Mouse (Mus musculus) C2C12 (cell line): Measurements from ENCODE around the gene Pcdh15.

Source experiments
- CEBPB ChIP-seq: IDR thresholded peaks from one replicate; pipeline ENCODE4 v1.6.1; 2011; ENCODE audit warnings: low read depth, mild to moderate bottlenecking, control low read depth, moderate library complexity
- CTCF ChIP-seq: IDR thresholded peaks from one replicate; pipeline ENCODE4 v1.5.1; 2011; ENCODE audit not compliant: control insufficient read depth, insufficient read depth, insufficient read length
- MAX ChIP-seq: IDR thresholded peaks from one replicate; pipeline ENCODE4 v1.6.1; 2011; ENCODE audit warnings: mild to moderate bottlenecking, control low read depth
- MYOD1 ChIP-seq: IDR thresholded peaks from one replicate; pipeline ENCODE4 v1.6.1; 2011; ENCODE audit warnings: low read depth; ENCODE audit not compliant: control insufficient read depth, insufficient read length
- USF1 ChIP-seq: IDR thresholded peaks from one replicate; pipeline ENCODE4 v1.6.1; 2011; ENCODE audit warnings: low read depth, mild to moderate bottlenecking, control low read depth, moderate library complexity

DNA sequence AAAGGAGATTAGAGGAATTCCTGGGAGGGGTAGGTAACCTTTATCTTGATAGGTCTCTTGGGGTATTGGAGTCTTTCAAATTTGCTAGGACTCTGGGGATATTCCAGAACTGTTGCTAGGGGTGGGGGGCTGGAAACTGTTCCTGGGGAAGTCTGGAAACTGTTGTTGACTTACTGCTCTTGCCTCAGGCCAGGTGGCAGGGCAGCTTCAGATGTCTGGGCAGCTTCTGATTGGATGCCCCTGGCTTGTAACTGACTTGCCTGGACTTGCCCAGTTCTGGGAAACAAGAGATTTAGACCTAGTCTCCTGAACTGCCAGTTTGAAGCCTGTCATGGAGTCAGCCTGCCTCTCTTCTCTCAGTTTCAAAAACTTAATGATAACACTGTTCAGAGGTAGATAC lies 1414.6 kb downstream of the Pcdh15 start:
- no peak for TF ChIP-seq CTCF
- TF ChIP-seq USF1 = no peak
- TF ChIP-seq MAX = no peak
- no peak for TF ChIP-seq MYOD1
- TF ChIP-seq CEBPB = no peak
